Mouse (Mus musculus): ENCODE measurements around the gene Slc35d2.

DNA sequence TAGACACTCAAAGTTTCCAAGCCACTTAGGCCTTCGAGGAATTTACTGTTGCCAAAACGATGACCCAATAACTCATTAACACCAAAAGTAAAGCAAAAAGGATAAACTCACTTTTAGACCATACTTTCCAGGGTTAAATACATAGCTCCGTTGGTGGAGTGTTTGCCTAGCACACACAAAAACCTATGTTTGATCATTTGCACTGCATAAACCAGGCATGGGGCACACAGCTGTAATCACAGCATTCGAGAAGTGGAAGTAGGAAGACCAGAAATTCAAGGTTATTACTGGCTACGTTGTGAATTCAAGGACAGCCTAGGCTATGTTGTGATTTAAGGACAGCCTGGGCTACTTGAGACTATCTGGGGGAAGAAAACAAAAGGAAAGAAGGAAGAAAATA is 38.9 kb downstream of the Slc35d2 start:
- TF ChIP-seq EP300 (IDR thresholded peaks at IDR 0.05; ENCODE audit: insufficient read depth, low read depth, low read length), result no peak
- TF ChIP-seq CTCF (IDR thresholded peaks at IDR 0.05), result no peak
- no peak for TF ChIP-seq POLR2A (IDR thresholded peaks at IDR 0.05; ENCODE audit: insufficient read depth, low read depth, low read length)

All from heart, adult 2 months (tissue).